Mouse (Mus musculus) heart, postnatal 4 days (tissue): ENCODE measurements around the gene Lrch3. TPM values are rescaled to one million over a fixed set of nuclear protein-coding genes. Genes with fewer than 3 reads are reported as not detected.
"Not testable (repeated sequence)": the region's sequence is repeated elsewhere in the genome, so short reads cannot be mapped to it uniquely, and the experiment has no call there.

Experiments
- DNase-seq: peaks from one replicate; pipeline ENCODE4 v3.0.0; 2021
- total RNA-seq, 2 experiments: library from RNA; stranded (reverse); gene quantifications; 2 replicates each; pipeline ENCODE4 v1.2.3; 2021

The Lrch3 gene
- total RNA-seq, 2 experiments from 2014 or later = 29.0 to 30.9 TPM

DNA sequence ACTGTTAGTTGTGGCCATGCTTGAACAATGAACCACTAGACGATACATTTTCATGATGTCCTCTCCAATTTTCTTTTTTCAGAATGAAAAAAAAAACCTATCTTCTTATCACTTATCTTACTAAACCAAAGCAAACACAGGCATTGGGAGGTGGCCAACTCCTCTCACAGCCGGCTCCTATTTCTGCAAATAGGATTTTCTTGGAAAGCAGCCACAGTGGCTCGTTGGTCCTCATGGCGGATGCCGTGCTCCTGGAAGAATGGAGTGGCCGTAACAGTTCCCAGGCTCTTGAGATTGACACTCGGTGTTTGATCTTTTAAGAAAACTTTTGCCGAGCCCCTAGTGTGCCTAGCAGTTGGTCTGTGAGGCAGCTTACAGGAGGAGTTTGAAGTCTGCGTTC, 91.3 kb downstream of the Lrch3 start:
- peak; percentile 47 for DNase-seq

DNA sequence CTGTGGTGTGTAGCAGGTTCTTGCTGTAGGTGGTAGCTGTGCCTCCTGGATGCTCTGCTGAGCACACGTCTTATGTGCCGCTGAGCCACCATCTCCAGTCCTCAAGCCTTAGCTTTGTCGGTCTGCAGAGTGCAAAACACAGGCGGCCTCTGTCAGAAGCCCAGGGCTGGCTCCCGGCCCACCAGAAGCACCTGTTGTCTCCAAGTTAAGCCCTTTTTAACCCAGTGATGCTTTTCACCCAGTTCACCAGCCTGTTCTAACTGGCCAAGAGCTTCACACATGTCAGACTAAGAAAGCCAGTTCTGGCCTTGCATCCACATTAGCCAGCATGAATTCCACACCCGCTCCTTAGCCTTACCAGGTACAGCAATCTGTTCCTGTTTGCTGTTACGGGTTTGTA, 93.0 kb downstream of the Lrch3 start:
- no peak for DNase-seq

DNA sequence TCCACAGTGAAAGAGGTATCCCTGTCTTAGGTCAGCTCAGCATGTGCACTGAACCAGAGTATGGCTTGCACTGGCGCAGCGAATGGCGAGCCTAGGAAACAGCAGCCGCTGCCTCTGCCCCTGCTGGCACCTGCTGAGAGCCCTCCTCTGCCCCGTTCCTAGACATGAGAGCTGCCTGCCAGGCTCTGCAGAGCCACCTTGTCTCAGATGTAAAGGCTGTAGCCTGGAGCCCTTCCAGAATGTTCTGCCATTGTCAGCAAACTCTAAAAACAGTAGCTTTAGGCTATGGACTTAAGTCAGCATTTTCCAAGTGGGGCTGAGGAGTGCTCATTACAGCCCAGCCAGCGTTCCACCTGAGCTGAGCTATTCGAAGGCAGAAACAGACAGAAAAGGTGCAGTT, 93.5 kb downstream of the Lrch3 start:
- no peak for DNase-seq

DNA sequence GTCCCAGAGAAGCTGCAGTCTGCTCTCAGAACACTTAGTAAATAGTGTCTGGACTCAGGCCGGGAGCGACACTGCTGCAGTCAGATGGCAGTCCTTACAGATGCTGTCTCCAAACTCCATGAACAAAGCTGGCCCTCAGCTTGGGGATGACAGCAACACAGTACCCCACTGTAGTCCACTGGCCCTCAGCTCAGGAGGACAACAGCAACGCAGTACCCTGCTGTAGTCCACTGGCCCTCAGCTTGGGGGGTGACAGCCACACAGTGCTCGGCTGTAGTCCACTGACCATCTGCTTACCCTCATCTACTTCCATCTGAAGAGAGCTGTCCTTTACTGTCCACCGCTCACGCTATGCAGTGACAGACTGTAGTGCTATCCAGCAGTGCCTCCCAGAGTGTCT, 96.3 kb downstream of the Lrch3 start:
- no peak for DNase-seq

DNA sequence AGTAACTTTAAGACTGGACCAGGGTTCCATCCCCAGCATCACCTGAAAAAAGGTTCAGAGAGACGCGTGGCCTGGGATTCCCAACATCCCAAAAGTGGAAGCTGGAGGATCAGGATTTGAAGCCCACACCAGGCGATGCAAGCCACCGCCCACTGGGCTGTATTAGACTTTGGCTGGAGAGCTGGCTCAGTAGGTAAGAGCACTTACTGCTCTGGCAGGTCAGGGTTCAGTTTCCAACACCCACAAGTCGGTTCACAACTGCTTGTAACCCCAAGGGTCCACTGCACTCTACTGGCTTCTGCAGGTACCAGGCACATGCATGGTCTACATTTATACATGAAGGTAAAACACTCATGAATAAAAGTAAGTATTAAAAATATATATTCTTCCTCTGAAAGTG, 99.9 kb downstream of the Lrch3 start:
- no peak for DNase-seq

DNA sequence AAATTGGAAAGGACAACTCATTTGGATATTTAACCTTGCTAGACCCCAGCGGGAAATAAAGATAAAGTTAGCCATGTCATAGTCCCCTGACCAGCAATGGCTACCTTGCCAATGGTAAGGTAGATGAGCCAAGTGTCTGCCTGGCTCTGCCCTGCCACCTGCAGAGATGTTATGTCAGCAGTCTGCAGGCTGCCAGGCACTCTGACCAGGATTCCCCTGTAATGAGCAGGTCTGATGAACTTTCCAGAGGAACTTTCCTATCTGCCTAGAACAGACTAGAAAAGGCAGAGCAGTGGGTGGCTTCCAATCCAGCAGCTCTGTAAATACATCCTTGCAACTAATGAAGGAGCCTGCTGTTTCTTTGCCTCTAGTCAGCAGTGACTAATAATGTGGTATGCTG, 101.0 kb downstream of the Lrch3 start:
- no peak for DNase-seq

DNA sequence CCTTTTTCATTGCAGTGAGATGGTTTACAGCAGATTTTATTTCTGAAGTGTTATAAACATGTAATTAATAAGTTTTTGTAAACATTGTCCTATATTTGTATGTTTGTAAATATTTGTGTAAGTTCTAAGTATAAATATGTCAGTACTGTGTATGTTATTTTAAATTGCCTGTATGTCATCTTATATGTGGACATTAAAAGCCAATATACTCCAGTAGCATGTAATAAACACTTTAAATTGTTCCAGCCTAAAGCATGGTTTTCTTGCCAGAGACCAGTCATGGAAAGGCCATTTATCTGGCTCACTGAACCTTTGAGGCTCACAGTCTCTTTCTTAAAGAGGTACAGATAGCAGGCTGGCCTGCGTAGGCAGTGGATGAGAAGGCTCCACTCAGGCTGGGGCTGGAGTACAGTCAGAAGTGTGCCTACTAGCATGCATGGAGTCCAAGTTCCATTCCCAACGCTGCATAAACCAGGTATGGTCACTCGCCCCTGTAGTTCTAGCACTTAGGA, 101.6 kb downstream of the Lrch3 start:
- no peak for DNase-seq

DNA sequence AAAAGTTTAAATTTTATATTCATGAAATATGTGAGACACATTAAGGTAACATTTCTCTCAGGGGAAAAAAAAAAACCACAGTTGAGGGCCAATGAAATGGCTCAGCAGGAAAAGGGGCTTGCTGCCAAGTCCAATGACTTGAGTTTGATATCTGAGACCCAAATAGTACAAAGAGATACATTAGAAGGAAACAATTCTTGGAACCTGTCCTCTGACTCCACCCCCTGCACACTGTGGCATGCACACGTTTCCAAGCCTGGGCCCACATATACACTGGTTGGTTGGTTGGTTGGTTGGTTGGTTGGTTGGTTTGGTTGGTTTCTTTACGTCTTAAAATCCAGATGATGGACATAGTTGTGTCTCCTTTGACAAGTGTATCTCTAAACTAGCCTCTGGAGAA, 102.1 kb downstream of the Lrch3 start:
- DNase-seq = no peak

DNA sequence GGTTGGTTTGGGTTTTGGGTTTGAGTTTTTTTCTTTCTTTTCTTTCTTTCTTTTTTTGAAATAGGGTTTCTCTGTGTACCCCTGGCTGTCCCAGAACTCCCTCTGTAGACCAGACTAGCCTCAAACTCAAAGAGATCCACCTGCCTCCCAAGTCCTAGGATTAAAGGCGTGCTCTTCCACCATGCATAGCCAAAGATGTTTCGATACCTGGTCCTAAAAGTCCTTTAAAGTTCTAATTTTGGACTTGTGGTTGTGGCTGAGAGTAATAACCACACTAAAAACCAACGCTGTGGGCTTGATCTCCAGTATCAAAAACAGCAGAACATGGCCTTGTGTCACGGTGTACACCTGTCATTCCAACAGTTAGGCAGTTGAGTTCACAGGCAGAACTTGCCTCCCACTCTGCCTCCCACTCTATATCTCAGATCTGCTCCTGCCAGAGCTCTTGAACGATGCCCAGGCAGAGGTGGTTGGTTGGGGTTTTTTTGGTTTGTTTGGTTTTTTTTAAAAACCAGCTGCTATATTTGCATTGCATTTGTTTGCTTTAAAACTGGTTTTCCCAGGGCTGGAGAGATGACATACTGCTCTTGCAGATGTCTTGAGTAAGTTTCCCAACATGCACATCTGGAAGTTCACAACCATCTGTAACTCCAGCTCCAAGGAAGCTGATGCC, 103.9 kb downstream of the Lrch3 start:
- DNase-seq = no peak

DNA sequence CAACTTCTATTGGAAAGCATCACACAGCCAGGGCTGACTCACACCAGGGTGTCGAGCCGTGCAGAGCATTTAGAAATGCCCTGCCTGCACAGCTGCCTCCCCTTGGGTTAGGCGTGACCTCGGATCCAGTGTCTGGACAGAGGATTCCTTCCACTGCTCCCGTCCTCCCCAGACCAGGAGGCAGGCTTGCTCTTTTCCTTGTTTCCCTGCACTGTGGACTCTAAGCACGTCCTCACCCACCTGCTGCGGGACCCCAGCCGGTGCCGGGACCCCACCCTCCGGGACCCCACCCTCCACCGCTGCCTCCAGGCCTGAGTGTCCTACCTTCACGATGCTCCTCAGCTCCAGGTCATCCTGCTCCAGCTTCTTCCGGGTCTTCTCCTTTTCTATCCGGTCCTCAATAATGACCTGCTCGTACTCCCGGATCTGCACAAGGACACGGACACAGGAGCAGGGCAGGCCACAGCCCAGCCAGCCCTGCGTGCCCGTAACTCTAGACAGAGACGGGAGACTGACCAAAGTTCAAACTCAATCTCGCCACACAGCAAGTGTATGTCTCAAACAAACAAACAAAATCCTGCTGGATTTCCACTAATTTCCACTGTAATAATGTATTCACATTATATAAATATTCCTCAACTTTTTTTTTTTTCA, 105.3 kb downstream of the Lrch3 start:
- DNase-seq = no peak

DNA sequence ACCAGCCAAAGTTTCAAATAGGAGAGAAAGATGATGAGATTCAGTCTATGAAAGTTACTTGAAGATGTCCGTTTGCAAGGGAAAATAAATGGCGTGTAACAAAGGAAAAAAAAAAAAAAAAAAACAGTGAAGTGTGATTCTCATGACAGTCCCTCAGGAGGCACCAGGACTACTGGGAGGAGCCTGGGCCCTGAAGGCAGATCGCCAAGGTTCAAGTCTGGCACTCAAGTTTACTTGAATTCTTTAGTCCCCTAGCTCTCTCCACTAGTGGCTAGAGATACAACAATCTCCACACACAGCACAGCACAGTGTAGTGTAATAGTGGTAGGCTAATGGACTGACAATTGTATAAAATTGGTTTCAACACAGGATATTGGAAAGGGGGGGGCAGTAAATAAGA, 107.5 kb downstream of the Lrch3 start:
- no peak for DNase-seq

DNA sequence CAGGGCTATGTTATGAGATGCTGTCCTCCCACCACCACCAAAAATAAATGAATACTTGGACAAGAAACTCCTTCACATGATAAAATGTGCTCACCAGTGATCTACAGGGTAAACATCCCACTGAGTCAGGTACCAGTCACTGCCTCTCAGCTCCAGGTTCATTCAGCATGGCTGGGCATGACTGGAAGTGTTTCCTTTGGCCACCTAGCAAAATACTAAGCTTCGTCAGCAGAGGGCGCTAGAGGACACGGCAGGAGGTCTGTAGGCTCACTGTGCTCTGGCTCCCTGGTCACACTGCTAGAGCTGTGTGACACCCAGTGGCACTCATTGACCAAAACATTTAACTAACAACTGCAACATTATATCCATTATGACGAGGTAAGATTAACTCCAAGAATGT, 109.8 kb downstream of the Lrch3 start:
- DNase-seq = peak; percentile 94

DNA sequence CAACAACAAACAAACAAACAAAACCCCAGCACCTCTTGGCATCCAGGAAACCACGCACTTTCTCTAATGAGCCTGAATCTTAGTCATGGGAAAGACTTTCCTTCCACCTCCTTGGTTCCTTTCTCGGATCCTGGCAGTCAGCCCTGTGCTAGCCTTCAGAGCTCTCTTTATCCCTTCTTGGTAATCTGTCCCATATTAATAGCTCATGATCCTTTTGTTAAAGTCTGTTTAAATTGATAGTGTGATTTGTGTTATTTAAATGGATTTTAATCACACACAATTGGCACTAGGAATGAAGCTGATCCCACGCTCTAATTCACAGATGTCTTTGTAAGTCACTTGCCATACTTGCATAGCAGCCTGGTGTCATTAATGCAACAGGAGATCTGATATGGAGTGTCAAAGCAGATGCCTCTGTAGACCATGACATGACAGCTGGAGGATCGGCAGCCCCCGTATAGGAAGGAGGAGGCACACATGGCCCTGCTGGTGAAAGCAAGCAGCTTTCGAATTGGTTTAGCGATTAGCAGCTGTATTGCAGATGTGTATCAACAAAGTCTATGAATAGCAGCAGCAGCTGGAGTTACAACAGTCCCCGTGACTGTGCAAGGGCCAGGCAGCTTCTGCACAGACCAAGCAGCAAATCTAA, 110.7 kb downstream of the Lrch3 start:
- DNase-seq = no peak

DNA sequence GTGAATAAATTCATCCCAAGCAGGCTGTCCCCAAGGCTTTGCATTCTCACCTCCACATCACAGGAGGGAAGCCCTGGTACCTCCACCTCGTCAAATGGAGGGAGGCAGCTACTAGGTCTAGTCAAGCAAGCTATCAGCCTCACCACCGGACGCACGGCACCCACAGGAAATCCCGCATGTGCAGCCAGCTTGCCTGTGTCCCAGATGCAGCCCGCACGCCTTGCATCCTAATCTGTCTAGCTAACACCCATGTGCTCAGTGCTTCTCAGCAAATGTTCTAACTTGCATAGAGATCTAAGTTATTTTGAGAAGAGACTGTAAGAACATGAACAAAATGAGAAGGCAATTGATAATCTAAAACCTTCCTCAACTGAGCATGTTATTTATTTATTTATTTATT, 112.5 kb downstream of the Lrch3 start:
- no peak for DNase-seq

DNA sequence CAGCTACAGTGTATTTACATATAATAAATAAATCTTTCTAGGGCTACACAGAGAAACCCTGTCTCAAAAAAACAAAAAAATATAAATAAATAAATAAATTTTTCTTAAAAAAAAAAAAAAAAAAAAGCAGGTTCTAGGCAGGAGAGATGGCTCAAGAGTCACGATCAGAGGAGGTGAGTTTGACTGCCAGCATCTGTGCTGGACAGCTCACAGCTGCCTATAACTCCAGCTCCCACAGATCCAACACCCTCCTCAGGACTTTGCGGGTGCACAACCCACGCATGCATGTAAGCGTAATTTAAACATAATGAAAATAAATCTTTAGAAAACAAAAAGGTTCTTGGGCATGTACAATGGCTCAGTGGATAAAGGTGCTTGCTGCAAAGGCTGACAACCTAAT, 122.1 kb downstream of the Lrch3 start:
- no peak for DNase-seq

DNA sequence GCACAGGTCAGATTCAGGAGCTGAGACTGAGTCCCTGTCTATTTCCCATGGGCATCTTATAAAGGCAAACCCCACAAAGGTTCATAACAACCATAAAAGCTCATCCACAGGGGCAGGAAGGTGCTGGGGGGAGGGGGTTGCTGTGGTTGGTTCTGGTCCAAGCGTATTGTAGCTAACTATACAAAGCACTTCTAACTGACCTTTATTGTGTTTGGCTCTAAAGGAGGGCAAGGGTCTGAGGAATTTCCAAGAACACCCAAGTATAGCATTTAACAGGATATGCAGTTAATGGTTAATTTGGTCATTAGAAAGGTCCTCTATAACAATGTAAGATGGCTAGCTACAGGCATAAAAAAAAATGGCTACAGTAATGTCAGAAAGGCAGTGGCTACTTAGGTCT, 128.8 kb downstream of the Lrch3 start:
- DNase-seq = no peak

DNA sequence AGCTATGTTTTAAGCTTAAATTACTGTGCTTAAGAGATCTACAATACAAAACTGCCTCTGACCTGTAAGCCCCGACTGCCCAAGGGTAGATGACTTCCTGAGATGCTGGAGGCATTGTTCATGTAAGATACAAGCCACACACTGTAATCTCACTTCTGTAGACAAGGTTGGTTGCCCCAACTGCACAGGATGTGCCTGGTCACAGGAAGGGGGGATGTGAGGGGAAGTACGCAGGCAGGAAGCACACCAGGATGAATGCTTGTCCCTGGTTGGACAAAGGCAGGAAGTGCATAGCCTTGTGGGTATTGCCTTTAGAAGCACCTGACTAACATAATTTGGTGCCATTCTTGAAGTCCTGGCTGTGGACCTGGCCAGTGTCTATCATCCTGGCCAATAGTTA, 129.4 kb downstream of the Lrch3 start:
- no peak for DNase-seq

DNA sequence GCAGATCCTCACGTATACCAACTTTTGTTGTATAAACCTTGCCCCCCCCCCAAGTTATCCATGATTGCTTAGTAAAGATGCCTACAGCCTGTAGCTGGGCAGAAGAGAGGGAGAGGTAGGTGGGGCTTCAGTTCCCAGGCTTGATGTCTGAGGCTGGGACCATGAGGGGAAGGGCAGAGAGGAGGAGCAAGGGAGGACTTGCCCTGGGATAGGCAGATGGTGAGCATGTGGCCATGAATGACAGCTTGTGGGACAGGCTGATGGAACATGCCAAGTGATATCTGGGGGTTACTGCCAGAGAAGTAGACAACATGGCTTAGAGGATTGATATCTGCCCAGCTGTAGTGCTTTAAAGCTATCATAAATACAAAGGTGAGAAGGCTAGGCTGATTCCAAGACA, 134.1 kb downstream of the Lrch3 start:
- DNase-seq = no peak

DNA sequence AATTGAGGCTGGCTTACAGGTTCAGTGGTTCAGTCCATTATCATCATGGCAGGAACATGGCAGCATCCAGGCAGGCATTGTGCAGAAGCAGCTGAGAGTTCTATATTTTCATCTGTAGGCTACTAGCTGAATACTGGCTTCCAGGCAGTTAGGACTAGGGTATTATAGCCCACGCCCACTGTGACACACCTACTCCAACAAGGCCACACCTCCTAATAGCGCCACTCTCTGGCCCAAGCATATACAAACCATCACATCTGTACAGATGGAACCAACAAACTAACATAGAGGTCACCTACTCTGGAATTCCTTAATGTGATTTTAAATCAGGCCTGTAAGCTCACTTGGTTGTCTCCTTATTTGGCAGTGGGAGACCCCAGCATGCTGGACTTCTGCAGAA, 134.8 kb downstream of the Lrch3 start:
- DNase-seq = no peak

DNA sequence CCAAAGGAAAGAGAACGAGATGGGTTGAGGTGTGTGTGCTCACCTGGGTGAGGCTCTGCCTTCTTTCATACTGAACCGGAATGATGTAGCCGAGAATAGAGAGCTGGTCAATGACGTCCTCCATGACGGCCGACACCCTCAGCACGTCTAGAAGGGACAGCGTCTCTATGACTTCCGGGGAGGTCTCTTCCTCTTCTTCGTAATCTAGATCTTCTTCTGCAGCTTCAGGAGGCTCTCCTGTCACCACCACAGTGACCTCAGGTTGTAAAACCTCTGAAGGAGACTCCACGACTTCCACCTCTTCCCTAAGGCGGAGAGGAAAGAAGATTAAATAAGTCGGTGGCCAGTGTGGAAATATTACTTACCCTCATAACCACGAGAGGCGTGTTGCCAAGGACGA, 135.9 kb downstream of the Lrch3 start:
- no peak for DNase-seq

DNA sequence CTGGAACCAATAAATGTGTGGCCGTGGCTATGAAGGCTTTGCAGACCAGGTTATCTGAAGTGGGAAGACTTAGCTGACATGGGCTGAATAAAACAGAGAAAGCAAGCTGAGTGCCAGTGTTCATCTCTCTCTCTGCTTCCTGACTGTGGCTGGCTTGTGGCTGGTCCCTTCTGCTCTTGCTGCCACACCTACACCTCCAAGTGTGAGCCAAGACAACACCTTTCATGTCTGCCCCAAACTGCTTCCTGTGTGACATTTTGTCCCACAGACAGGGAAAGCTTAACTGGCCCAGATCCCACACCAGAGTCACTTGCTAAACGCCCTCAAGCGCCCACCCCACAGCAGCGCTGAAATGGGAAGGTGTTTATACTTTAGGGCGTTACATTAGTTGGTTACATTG, 139.2 kb downstream of the Lrch3 start:
- no peak for DNase-seq

DNA sequence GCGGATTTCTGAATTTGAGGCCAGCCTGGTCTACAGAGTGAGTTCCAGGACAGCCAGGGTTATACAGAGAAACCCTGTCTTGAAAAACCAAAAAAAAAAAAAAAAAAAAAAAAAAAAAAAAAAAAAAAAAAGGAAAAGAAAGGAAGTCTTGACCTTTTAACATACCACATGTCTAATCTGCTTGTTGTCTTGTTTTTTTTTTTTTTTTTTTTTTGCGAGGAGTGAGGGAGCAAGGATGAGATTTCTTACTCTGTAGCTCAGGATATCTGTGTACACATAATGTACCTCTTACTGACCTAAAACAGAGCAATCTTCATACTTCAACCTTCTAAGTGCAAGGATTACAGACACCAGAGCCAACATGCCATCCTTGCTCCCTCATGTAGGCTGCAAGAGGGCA, 141.0 kb downstream of the Lrch3 start:
- not testable (repeated sequence) for DNase-seq

DNA sequence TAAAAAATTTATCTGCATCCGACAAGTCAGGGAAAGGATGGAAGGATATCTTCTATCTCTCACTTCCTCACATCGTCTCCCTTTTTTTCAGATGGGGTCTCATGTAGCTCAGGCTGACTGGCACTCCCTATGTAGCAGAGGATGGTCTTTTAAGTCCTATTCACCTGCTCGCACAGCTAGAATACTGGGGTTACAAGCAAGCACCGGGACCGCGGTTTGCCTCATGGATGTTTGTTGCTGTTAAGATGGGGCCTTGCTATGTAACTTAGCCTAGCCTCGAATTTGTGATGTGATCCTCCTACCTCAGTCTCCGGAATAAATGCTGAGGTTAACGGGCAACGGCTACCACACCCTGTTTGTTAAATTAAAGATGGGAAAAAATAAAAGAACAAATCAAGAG, 141.8 kb downstream of the Lrch3 start:
- DNase-seq = no peak
